Mouse (Mus musculus): ENCODE measurements around the gene Cntn4.
"Not testable (repeated sequence)": the region's sequence is repeated elsewhere in the genome, so short reads cannot be mapped to it uniquely, and the experiment has no call there.

The Cntn4 gene

DNA sequence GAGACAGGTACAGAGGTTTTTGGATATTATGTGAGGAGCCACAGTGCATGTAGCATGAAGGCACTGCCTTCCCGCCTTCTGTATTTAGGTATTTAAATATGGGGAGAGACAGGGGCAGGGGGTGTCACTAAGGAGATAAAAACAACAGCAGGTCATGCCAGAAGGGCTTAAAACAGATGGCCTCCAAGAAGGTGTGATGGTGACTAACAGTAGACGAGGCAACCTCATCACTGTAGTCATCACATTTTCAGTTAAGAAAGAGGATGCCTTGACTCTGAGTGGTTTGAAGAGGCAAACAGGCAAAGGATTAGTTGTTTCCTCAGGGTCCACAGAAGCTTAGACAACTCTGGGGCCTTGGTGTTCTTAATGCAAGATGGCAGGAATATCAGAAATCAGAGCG lies 655.0 kb downstream of the Cntn4 start:
- no peak for DNase-seq (ENCODE audit: low spot score)

DNA sequence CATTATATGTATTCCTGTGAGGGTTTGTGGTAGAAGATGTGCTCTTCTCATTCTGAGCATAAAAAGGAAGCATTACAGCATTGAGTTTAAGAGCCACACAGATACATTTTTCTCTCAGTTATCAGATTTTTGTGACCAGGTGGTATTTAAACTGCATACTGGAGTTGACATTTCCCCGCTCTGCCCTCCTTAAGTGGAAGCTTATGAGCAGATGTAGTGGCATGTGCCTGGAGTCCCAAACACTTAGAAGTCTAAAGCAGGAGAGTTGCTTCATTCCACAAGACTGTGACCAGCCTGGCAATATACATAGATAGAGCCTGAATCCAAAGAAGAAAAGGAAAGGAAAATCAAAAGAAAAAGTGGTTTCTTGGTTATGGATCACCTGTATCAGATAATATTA lies 655.5 kb downstream of the Cntn4 start:
- no peak for DNase-seq (ENCODE audit: low spot score)

DNA sequence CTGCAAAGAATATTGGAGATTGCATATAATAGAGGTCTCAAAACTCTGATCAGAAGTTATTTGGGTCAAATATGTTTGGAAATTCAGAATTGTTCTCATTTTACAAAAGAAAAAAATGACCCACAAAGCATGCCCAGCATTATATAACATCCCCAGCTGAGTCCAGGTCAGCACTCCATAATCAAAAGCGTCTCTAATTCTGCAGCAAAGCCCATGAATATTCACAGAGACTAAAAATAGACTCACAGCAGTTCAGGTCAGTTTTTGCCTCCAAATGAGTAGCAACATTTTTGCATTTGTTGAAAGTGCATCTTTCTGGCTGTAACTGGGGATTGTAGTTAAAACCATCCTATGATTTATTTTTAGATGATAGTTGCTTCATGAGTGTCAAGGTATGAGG lies 657.6 kb downstream of the Cntn4 start:
- DNase-seq (ENCODE audit: low spot score): no peak

DNA sequence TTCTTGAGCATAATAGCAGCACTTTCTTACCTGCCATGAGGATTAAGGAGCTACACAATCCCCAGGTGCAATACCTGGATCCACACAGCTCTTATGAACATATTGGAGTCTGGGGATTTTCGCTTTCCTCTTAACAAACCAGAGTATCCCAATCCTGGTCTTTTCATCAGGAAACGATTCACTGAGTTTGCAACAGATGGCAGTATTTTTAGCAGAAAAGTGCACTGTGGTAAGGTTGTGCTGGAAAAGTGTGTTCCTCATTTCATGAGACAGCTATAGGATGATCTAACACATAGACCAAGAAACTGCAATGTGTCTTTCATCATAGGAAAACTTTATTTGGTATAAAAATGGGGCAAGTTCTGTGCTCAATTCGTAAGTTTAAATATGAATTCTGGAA lies 659.3 kb downstream of the Cntn4 start:
- DNase-seq (ENCODE audit: low spot score): no peak

DNA sequence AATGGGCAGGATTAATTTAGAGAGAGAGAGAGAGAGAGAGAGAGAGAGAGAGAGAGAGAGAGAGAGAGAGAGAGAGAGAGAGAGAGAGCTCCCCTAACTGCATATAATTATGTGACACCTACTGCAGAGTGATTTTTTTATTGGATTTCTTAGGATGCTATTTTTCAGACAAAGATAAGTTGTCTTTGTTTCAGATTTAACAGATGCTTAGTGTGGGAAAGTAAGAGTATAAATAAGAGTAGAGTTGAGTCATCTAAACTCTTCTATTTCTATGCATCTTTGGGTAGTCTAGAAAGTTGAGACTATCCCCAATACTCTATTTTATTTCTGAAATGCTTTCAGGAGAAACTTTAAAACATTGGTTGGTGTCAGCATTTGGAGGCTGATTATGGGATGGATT lies 660.4 kb downstream of the Cntn4 start:
- no peak for DNase-seq (ENCODE audit: low spot score)

DNA sequence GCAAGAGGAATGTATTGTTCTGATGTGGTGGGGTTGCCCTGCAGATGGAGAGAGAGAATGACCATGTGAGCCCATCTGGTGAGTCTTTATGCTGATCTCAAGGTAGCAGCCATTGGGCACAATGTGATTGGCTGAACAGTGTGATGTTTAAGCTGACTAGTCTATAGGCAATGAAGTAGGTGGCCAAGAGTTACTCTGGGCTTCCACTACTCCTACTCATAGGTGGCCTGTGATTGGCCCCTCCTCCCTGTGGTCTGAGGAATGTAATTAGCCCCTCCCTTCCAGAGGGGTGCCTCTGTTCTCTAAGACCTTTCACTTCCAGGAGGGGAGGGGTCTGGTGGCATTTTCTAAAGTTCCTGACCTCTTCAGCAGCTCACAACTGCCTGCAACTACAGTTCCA lies 663.7 kb downstream of the Cntn4 start:
- no peak for DNase-seq (ENCODE audit: low spot score)

DNA sequence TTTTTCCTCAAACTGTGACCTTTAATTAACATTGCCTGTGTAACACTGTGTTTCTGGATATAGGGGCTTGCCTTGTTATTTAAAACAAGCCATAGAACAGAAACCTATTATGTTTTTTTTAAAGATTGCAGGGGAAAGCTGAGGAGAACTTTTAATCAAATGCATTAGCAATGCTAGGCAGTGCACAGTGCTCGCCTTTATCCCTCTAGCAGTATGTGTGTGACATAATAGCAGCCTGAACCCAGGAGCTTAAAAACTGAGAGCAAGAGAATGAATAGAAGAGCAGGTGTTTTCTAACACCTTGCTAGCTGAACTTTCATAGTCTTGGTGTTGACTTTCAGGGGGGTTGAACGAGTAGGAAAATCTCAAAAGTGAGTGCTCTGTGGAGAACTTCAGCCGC lies 672.6 kb downstream of the Cntn4 start:
- DNase-seq (ENCODE audit: low spot score): no peak

DNA sequence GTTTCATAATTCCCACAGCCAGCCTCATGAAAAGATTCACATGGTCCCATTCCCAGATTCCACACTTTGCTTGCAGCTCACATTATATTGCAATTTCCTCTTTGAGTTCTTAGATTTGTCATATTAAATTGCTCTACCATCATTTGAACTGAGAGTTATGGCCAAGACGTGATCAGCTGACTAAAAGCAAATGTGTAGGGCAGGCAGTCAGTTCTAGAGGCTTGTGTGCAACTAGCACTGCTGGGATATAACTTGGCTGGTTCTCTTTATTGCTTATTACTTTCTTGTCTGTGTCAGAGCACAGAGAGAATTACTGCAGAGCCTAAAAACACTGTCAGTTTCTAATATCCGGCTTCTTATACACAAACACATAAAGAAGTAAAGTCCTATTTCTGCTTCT lies 673.9 kb downstream of the Cntn4 start:
- no peak for DNase-seq (ENCODE audit: low spot score)

DNA sequence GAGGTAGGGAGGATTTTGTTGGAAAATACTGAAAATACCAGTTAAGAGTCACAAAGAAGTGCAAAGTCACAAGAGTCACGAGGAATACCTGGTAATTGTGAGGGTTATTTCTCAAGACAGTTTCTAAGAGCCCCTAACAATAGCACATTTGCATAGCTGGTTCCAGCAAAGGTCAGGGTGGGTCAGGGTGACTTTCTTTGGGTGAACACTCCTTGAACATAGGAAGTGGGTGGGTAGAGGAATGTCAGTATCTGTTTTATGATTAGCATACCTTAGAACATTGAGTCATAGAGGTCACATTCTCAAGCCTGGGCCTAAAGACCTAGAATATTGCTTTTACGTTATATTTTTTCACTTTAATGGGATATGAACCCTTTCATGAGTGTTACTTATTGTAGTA lies 681.3 kb downstream of the Cntn4 start:
- DNase-seq (ENCODE audit: low spot score): not testable (repeated sequence)

DNA sequence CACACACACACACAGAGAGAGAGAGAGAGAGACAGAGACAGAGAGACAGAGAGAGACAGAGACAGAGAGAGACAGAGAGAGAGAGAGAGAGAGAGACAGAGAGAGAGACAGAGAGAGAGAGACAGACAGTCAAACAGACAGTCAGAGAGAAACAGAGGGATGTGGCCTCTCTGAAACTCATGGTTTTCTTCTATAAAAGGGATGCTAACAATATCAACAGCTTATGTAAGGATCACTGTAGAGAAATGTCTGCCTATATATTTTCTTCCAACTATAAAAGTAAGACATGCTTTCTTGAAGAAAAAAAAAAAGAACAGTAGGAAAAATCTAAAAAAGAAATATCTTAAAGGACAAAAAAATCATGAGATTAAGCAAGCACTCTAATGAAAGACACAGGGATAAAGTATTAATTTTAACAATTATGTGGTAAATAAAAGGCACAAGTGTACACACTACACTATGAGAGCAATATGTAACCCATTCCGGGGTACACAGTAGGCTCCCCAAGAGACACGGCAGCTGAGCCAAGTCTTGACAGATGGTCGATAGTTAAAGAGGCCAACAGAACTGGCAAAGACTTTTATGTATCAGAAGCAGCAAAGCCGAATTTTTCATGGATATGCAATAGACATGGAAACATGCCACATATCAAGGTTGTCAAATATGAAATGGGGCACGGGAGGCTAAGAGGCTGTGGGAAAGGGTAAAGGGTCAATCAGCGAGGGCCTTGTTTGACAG lies 704.0 kb downstream of the Cntn4 start:
- peak; percentile 30 for DNase-seq (ENCODE audit: low spot score)

DNA sequence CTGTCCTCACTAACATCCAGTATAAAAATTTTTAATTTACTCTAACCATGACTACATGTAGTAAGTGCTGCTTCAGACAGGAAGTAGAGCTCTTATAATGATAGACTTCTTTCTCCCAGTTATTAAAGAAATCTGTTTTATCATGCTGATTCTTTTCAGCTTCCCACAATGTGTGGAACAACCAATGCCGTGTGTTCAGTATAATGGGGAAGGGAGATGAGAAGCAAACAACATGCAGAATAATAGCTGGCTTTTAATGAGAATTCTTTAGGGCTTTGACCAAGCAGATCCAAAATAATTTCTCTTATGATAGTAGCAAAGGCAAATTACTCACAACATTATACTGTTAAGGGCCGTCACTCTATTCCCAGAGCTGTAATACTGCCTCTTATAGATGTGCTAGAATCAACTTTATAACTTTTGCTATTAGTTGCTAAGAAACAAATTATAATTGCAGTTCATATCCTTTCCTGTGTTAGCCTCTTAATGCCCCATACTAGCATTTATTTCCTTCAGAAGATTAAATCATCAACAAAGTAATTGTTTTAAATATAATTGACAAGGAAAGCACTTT lies 710.5 kb downstream of the Cntn4 start:
- no peak for DNase-seq (ENCODE audit: low spot score)

DNA sequence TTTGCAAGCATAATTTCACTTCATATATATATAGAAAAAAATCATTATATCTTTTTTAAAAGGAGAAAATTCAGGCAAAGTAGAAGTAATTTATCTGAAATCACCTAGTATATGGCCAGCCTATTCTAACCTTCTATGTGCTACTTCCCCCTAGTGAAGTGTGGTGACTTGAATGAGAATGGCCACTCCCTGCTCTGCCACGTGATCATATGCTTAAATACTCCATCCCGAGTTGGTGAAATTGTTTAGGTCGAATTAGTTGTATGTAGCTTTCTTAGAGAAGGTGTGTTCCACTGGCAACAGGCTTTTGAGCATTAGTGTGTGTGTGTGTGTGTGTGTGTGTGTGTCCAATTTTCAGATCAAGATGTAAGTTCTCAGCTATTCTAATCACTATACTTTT lies 730.6 kb downstream of the Cntn4 start:
- no peak for DNase-seq (ENCODE audit: low spot score)

DNA sequence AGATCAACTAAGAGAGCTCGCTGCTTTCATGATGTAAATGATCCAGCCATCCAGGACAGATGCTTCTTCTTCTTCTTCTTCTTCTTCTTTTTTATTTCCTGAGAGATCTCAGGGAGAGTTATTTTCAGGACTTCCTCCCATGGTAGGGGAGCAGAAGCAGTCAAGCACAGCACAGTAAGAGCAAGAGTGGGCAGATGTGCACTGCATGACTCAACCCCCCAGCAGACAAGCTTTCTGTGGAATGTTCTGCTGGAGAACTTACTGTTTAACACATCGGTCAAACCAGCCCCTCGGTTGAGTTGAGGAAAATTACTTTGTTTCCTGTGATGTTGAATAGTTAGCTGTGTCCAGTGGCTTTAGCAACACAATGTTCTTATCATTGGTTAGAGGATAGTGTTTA lies 731.2 kb downstream of the Cntn4 start:
- no peak for DNase-seq (ENCODE audit: low spot score)

DNA sequence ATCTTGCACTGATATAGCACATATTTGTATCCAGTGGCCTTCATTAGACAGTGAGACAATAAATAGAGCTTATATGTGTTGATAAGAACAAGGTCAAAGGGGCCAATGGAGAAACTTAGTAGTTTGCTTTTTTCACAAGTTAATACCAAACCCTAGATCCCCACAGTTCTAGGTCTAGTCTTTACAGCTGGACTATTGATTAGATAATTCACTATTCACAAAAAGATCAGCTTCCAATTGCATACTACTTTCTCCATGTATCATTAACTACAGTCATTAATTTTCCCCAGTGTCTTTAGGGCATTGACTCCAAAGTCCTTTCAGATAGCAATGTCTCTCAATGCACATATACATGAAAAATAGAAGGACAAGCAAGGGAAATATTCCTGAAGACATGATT lies 745.5 kb downstream of the Cntn4 start:
- no peak for DNase-seq (ENCODE audit: low spot score)

DNA sequence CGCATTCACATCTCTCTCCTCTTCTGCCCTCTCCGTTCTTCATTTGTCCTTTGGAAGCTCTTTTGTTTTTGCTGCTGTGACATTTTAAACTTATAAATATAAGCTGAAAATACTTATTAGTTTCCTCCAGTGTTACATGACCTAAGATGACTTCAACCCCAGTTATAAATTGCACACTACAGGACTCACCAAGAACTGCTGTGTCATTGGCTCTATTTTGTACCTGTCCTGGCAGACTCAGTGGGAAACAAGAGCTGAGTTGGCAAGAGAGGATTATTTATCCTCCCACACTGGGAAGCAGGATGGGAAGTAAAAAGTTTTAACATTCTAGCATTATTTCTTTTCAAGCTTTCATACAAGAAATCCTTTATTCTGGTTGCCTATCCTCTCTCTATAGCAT lies 746.0 kb downstream of the Cntn4 start:
- DNase-seq (ENCODE audit: low spot score): no peak

DNA sequence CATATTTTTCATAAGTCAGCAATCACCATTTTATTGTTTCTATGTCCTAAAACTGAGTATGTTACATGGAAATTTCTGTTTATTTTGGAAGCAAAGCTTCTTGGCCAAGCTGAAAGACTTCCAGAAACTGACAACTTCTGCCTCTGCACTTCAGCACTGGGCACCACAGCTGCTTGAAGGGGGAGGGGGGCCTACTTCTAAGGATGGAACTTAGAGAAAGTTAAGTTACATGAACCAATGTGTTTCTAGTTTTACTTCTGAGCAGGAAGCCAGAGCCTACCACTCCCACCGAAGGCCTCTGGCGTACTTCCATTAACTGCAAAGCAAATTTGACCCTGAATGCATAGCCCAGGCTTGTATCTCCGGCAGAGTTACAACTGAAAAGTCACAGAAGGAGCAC lies 749.2 kb downstream of the Cntn4 start:
- DNase-seq (ENCODE audit: low spot score): no peak

DNA sequence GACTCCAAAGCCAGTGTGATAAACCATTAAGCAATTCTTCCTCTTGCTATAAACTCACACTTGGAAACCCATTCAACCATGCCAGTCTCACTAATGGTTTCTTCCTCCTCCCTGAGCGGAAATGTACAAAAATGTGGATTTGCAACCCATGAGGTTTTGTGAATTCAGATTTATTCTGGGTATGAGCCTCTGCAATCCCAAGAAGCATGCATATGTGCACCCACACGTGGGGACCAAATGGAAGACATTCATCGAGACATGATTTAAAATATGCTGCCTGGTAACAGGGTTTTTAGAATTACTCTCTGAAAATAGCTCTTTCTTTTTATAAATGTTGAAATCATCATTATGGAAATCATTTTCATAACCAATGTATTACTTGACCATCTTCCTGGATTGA lies 754.0 kb downstream of the Cntn4 start:
- no peak for DNase-seq (ENCODE audit: low spot score)

DNA sequence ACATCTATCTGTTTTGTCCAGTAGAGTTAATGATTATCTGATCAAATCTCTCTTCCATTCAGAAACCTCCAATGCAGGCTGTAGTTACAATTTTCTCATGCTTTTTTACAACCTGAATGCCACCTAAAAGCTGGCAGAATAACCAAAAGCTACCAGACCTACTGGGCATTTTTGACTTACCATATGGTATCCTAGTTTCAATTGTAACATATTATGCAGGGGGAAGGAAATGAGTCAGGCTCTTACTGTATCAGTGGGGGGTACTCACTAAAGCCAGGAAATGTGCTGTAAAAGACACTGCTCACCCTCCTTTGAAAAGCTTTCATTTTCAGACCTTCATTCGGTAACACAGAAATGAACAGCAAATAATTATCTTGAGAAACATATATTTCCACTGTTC lies 763.3 kb downstream of the Cntn4 start:
- no peak for DNase-seq (ENCODE audit: low spot score)

DNA sequence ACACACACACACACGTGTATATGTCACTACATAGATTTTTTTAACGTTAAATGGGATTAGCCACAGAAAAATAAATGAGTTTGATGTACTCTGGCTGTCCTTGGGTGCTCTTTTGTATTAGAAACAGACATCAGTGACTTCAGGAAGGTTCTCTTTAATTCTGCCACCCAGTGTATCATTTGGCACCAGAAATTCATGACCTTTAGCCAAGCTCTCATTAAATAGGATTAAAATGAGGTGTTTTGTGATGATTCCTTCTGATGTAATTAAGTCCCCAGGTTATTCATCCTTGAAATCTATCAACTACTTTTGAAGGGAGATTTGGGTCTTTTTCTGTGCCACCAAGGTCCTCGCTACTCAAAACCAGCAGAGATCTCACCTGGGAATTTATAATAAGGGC lies 763.8 kb downstream of the Cntn4 start:
- DNase-seq (ENCODE audit: low spot score): no peak

DNA sequence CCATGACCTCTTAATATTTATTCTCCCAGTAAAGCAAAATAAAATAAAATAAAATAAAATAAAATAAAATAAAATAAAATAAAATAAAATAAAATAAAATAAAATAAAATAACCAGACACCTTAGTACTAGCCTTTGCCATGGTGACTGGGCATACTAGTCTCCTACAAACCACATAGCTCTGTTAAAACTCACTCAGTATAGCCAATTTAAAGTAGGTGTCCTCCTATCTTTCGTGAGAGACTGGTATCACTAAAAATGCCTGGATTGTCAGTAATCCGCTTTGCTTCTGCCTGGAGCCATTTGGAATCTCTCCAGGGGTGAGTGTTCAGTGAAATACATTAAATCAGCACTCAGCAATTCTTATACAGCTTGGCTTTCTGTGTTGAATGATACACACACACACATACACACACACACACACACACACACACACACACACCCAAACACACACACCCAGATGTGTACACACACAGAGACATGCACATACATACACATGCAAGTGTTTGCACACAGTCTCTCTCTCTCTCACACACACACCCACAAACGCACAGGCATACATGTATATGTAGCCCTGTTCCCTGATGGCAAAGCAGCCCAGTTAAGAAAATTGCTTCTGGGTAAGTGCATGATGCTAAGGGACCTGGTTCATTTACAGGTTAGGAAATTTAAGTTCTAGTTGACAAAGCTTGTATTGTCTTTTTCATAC lies 776.8 kb downstream of the Cntn4 start:
- no peak for DNase-seq (ENCODE audit: low spot score)

DNA sequence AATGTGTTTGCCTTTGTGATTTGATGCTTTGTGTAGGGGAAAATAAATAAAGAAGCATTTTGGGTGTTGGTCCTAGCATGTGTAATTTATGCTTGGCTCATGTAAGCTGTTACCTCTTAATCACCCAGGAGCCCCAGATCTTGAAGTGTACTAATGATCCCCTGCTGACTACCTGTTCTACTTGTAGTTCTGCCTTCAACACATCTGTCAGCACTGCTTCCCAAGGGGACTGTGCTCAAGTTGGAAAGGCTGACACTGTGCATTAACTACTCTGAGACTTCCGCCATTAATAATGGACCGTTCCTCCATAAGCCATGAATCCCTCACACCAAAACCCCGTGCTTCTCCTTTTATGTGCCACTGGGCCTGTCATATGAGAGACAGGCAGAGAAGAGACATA lies 778.2 kb downstream of the Cntn4 start:
- DNase-seq (ENCODE audit: low spot score): no peak

DNA sequence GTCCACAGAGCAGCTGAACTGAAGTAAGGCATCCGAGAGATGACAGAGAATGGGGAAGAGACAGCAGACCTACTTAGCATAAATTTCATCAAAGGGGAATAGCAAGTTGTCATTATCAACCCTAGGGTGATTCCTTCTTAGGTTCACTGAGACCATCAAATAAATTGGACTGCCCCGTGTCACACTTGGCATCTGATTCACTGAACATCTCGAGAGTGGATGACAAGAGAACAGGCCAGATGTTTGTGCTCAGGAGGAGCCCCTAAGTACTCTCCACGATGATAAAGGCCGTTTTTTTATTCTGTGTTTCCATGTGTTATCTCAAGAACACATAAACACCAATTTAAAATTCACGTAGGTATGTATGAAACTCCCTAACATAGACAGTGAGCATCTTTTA lies 780.7 kb downstream of the Cntn4 start:
- DNase-seq (ENCODE audit: low spot score): no peak

DNA sequence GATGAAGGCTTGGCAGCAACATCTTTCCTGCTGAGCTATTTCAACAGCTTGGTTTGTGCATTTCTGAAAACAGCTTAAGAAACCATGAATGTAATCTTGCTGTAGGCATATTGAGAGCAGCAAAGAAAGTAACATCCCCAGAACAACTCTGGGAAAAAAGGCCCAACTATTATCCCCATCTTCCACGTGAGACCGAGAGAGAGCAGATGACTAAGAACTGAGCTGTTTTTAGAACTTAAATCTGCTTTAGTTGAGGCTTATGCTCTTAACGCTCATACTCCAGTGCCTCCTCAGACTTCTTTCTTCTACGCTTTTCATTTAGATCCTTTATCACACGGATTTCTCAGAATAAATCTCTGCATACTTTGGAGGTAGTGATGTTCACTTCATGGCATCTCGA lies 784.9 kb downstream of the Cntn4 start:
- no peak for DNase-seq (ENCODE audit: low spot score)

DNA sequence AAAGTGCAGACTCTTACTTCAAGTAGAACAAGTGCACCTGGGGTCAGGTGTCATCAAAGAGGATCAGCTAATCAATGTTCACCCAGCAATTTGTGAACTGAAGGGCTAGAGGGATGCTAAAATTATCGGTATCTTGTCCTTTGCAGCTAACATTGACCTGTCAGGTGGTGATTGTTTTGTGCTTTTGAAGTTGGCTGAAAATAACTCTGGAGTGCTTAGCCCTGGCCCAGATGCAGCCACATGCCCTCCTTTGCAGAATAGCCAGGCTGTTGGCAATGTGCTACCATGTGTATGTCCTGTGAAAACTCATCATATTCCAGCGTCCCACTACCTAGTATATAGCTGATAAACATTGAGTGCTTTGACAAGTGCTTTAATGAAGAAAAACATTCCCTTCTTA lies 786.4 kb downstream of the Cntn4 start:
- no peak for DNase-seq (ENCODE audit: low spot score)
